Mouse (Mus musculus): ENCODE results near the gene Fbxl19. TPM values are rescaled to one million over a fixed set of nuclear protein-coding genes. Genes with fewer than 3 reads are reported as not detected.

The Fbxl19 gene
- polyA plus RNA-seq, 1 experiment from 2014 or later: 6.9 TPM

DNA sequence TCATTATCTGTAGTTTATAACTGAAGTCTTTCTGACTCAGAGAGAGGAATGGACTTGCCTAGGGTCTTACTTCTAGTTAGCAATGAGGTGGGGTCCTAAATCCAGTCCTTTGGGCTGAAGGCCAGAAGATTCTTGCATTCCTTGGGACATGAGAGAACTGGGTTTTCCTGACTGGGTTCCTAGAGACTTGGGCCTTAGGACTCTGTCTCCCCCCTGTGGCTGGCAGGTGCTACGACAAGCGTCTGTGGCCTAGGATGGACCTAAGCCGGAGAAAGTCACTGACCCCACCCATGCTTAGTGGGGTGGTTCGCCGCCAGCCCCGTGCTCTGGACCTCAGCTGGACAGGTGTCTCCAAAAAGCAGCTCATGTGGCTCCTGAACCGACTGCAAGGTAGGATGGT, 16.7 kb downstream of the Fbxl19 start:
- no peak overlapping the region for H3K4me3 ChIP-seq (replicated peaks; ENCODE audit: low read length)
- H3K4me1 ChIP-seq (replicated peaks; ENCODE audit: control insufficient read depth, insufficient read depth, low read length): no peaks in the 10 kb centered on the region
- DNase-seq (ENCODE audit: low spot score) (peak; percentile 71), ATAC-seq (ENCODE audit: low FRiP score) (no peak)
- H3K4me2 ChIP-seq (replicated peaks): no peak overlapping the region
- peaks cover 93% of the 10 kb centered on the region for H3K36me3 ChIP-seq (replicated peaks; ENCODE audit: control insufficient read depth, insufficient read depth)
- no peaks in the 10 kb centered on the region for H3K27me3 ChIP-seq (ENCODE audit: control insufficient read depth, insufficient read depth, low read length)
- H3K27ac ChIP-seq: no peak overlapping the region
- no peak overlapping the region for H3K9ac ChIP-seq
- H3K9me3 ChIP-seq (ENCODE audit: control insufficient read depth, low read length): no peaks in the 10 kb centered on the region
- WGBS: 47% methylated on average over 7 of the region's 7 CpGs

DNA sequence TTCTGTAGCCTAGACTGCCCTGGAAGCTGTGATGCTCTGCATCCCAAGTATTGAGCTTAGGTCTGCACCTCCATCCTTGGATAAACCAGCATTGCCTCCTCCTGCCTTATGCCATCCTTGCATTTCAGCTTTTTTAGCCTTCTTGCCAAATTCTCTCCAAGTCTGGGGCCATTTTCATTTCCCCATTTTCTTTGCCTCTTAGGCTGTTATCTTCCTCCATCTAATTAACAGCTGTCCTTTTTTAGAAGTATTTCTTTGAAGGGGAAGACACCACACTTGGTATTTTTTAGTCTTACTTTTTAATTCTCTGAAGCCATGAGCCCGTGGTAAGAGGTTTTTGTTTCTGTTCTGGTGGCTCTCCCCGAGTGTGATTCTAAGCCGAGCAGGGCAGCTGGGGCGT, 19.3 kb downstream of the Fbxl19 start:
- DNase-seq (ENCODE audit: low spot score) (no peak), ATAC-seq (ENCODE audit: low FRiP score) (no peak)
- H3K36me3 ChIP-seq (replicated peaks; ENCODE audit: control insufficient read depth, insufficient read depth): peaks cover 91% of the 10 kb centered on the region
- 95% methylated on average over 4 of the region's 4 CpGs for WGBS
- H3K4me3 ChIP-seq (replicated peaks; ENCODE audit: low read length): no peak overlapping the region
- H3K4me2 ChIP-seq (replicated peaks): no peak overlapping the region
- H3K9ac ChIP-seq: no peak overlapping the region
- H3K4me1 ChIP-seq (replicated peaks; ENCODE audit: control insufficient read depth, insufficient read depth, low read length): no peaks in the 10 kb centered on the region
- no peaks in the 10 kb centered on the region for H3K9me3 ChIP-seq (ENCODE audit: control insufficient read depth, low read length)
- H3K27ac ChIP-seq: no peak overlapping the region
- H3K27me3 ChIP-seq (ENCODE audit: control insufficient read depth, insufficient read depth, low read length): no peaks in the 10 kb centered on the region

DNA sequence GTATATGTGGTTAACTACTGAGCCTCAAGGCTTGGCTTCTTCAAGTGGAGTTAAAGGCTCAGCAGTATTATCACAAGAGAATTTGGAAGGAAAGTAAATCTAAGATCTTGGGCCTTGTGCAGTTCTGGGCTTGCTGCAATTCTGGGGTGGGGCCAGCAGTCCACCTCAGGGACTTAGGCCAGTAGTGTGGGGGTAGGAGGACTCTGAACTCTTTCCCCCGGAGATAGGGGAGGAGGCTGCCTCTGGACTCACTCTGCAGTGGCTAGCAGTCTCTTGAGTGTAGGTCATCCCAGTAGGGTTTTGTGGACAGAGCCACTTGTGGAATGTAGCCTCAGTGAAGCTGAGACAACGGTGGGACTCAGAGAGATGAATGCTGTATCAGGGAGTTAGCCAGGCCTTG, 21.4 kb downstream of the Fbxl19 start:
- Histone ChIP-seq H3K4me1 (replicated peaks; ENCODE audit: control insufficient read depth, insufficient read depth, low read length) (peaks cover 18% of the 10 kb centered on the region; the same call in 1 of the 2 replicates), H3K4me2 (replicated peaks) (no peak overlapping the region), H3K27ac (no peak overlapping the region), H3K9me3 (ENCODE audit: control insufficient read depth, low read length) (no peaks in the 10 kb centered on the region), H3K9ac (no peak overlapping the region), H3K4me3 (replicated peaks; ENCODE audit: low read length) (no peak overlapping the region), H3K36me3 (replicated peaks; ENCODE audit: control insufficient read depth, insufficient read depth) (peaks cover 73% of the 10 kb centered on the region), H3K27me3 (ENCODE audit: control insufficient read depth, insufficient read depth, low read length) (no peaks in the 10 kb centered on the region)
- no peak for DNase-seq (ENCODE audit: low spot score)
- 90% methylated on average over 2 of the region's 2 CpGs for whole genome bisulfite sequencing
- ATAC-seq (ENCODE audit: low FRiP score): no peak

DNA sequence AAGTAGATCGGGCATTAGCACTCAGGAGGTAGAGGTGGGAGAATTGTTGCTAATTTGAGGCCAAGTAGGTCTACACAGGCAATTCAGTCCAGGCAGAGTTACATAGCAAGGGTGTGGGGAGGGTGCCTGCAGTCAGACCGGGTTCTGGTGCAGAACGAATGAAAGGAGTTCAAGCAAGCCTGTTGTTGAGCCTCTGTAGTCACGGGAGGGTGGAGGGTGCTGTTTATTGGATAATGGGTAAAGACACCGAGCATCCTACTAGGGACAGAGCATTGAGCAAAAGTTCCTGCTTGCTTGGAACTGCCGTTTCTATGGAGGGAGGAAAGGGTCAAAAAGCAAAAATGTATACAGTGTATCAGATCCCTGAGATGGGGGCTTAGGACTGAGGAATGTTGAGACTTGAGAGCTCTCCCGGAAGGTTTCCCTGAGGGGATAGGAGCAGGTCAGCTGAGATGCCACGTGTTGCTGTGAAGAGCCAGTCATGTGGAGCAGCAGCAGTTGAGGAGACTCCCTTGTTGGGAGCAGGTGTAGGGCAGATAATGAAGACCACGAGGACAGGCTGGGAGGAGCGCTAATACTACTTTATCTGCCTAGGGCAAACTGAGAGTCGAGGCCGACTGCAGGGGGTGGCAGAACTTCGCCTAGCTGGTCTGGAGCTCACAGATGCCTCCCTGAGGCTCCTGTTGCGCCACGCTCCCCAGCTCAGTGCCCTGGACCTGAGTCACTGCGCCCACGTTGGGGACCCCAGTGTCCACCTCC, 22.7 kb downstream of the Fbxl19 start:
- no peak overlapping the region for H3K4me3 ChIP-seq (replicated peaks; ENCODE audit: low read length)
- H3K4me2 ChIP-seq (replicated peaks): no peak overlapping the region
- WGBS: 84% methylated on average over 17 of the region's 17 CpGs
- H3K36me3 ChIP-seq (replicated peaks; ENCODE audit: control insufficient read depth, insufficient read depth): peaks cover 60% of the 10 kb centered on the region
- no peak overlapping the region for H3K27ac ChIP-seq
- DNase-seq (ENCODE audit: low spot score): no peak
- H3K4me1 ChIP-seq (replicated peaks; ENCODE audit: control insufficient read depth, insufficient read depth, low read length): peaks cover 18% of the 10 kb centered on the region; the same call in 1 of the 2 replicates
- ATAC-seq (ENCODE audit: low FRiP score): no peak
- H3K27me3 ChIP-seq (ENCODE audit: control insufficient read depth, insufficient read depth, low read length): no peaks in the 10 kb centered on the region
- no peaks in the 10 kb centered on the region for H3K9me3 ChIP-seq (ENCODE audit: control insufficient read depth, low read length)
- no peak overlapping the region for H3K9ac ChIP-seq

DNA sequence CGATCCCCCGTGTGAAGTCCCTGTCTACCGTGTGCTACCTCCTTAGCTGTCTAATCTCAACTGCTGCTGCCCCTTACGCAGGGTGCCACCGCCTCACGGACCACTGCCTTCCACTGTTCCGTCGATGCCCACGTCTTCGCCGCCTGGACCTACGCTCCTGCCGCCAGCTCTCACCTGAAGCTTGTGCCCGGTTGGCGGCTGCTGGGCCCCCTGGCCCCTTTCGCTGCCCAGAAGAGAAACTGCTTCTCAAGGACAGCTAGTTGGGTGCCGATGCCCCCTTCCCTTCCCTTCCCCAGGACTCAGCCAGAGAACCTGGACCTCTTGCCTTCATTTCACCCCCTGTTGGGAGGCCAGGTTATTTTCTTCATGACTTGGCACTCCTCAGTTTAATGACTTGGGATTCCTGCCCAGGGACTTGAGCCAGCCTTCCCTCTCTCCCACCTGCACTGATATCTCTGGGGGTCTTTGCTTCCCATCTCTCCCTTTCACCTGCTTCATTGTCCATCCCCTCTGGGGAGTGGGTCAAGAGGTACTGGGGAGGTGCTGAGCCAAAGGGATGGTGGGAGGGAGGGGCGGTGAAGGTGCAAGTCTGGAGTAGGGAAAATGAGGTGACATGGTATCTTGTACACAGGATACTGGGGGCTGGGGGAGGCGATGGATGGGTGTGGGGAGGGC, 23.5 kb downstream of the Fbxl19 start:
- ATAC-seq (ENCODE audit: low FRiP score) (no peak), DNase-seq (ENCODE audit: low spot score) (no peak)
- Histone ChIP-seq H3K4me2 (replicated peaks) (no peak overlapping the region), H3K36me3 (replicated peaks; ENCODE audit: control insufficient read depth, insufficient read depth) (peaks cover 53% of the 10 kb centered on the region), H3K9ac (no peak overlapping the region), H3K4me1 (replicated peaks; ENCODE audit: control insufficient read depth, insufficient read depth, low read length) (peaks cover 18% of the 10 kb centered on the region; the same call in 1 of the 2 replicates), H3K27ac (no peak overlapping the region), H3K4me3 (replicated peaks; ENCODE audit: low read length) (no peak overlapping the region), H3K9me3 (ENCODE audit: control insufficient read depth, low read length) (no peaks in the 10 kb centered on the region), H3K27me3 (ENCODE audit: control insufficient read depth, insufficient read depth, low read length) (no peaks in the 10 kb centered on the region)
- WGBS: 94% methylated on average over 19 of the region's 19 CpGs

DNA sequence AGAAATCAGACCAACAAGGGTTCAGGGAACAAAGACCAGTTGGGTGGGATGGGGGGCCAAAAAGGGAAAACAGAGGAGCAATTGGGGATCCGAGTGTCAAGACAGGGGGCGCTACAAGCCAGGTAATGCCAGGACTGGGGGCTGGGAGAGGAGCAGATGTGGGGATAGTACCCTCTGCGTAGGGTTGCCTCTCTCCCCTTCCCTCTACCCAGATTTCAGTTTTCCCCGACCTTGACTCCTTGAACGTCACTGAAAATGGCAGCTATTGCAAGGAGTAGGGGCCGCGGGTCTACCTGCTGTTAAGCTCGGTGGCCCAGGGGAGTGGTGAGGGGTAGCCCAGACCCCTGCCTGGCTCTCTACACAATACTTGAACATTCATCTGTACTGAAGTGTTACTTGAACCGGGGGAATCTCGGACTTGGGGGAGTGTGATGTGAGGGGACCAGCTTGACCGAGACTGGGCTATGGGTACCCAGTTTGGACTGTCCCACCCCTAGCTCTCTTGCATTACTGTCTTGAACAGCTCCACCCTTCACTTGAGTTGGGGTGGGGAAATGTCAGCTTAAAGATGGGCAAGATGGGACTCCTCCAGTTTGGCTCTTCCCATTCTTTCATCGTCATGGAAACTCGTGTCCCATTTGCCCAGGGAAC, 24.1 kb downstream of the Fbxl19 start:
- Histone ChIP-seq H3K27me3 (ENCODE audit: control insufficient read depth, insufficient read depth, low read length) (no peaks in the 10 kb centered on the region), H3K4me3 (replicated peaks; ENCODE audit: low read length) (no peak overlapping the region), H3K9ac (no peak overlapping the region), H3K36me3 (replicated peaks; ENCODE audit: control insufficient read depth, insufficient read depth) (peaks cover 48% of the 10 kb centered on the region), H3K27ac (no peak overlapping the region), H3K9me3 (ENCODE audit: control insufficient read depth, low read length) (no peaks in the 10 kb centered on the region), H3K4me2 (replicated peaks) (no peak overlapping the region), H3K4me1 (replicated peaks; ENCODE audit: control insufficient read depth, insufficient read depth, low read length) (peaks cover 18% of the 10 kb centered on the region; the same call in 1 of the 2 replicates)
- ATAC-seq (ENCODE audit: low FRiP score) (no peak), DNase-seq (ENCODE audit: low spot score) (no peak)
- WGBS: 57% methylated on average over 13 of the region's 13 CpGs

DNA sequence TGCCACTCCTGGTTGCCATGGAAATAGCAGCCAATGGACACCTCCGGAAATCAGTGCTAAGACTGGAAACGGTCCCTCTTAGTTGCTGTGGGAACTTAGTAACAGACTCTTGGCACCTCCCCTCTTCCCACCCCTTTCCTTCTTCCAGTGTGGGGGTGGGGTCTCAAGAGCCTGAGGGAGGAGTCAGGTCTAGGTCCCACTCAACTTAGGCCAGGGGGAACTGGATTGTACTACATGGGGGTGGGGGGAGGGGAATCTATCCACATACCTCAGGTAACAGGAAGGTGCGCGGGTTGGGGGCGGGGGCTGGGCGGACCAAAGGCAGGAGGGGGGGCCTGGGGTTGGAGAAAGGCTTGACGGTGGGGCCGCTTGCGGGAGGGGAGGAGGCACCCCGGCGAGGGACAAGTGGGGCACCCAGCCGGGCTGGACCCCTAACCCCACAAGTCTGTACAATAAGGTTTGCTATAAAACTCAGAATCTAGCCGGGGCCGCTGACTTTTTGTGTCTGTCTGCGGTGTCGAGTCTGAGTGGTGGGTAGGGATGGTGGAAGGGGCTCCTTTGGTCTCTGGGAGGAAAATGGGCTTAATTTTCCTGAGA, 24.8 kb downstream of the Fbxl19 start:
- H3K4me2 ChIP-seq (replicated peaks): peak overlapping the region; percentile 68
- no peaks in the 10 kb centered on the region for H3K27me3 ChIP-seq (ENCODE audit: control insufficient read depth, insufficient read depth, low read length)
- peaks cover 42% of the 10 kb centered on the region for H3K36me3 ChIP-seq (replicated peaks; ENCODE audit: control insufficient read depth, insufficient read depth)
- peak overlapping the region; percentile 68 for H3K27ac ChIP-seq
- DNase-seq (ENCODE audit: low spot score) (peak; percentile 88), ATAC-seq (ENCODE audit: low FRiP score) (peak; percentile 81)
- peaks cover 18% of the 10 kb centered on the region; the same call in 1 of the 2 replicates for H3K4me1 ChIP-seq (replicated peaks; ENCODE audit: control insufficient read depth, insufficient read depth, low read length)
- under 1% methylated on average over 16 of the region's 16 CpGs for WGBS
- H3K4me3 ChIP-seq (replicated peaks; ENCODE audit: low read length): peak overlapping the region; percentile 42
- no peaks in the 10 kb centered on the region for H3K9me3 ChIP-seq (ENCODE audit: control insufficient read depth, low read length)
- peak overlapping the region; percentile 65 for H3K9ac ChIP-seq

DNA sequence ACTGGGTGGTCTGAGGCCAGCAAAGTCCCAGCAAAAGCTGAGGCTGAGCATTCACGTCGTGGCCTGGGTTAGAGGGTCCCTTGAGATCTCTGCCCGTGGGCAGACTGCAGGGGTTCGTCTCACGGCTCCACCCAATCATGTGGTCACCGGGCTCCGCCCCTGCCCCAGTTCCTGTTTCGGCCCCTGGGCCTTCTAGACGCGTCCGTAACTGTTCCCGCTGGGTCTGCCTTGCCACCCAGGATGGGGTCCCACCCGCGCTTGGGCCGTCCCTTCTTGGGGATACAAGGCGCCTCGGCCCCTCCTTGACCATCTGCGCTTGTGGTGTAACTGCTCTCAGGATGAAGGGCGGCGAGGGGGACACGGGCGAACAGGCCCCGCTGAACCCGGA, 25.3 kb downstream of the Fbxl19 start, which contains the start of gene Orai3:
TSS of gene Orai3 (plus strand) at position 165 of the 388 bp plus-strand sequence.
- H3K4me2 ChIP-seq (replicated peaks): peak within 1 kb of the TSS; percentile 68
- no peaks in the 10 kb centered on the region for H3K9me3 ChIP-seq (ENCODE audit: control insufficient read depth, low read length)
- peaks cover 36% of the 10 kb centered on the region for H3K36me3 ChIP-seq (replicated peaks; ENCODE audit: control insufficient read depth, insufficient read depth)
- peak within 1 kb of the TSS; percentile 68 for H3K27ac ChIP-seq
- 0% methylated on average over 24 of the region's 24 CpGs for WGBS
- H3K9ac ChIP-seq: peak within 1 kb of the TSS; percentile 65
- ATAC-seq (ENCODE audit: low FRiP score) (peak; percentile 69), DNase-seq (ENCODE audit: low spot score) (peak; percentile 53)
- peak within 1 kb of the TSS; percentile 42 for H3K4me3 ChIP-seq (replicated peaks; ENCODE audit: low read length)
- no peaks in the 10 kb centered on the region for H3K27me3 ChIP-seq (ENCODE audit: control insufficient read depth, insufficient read depth, low read length)
- peaks cover 18% of the 10 kb centered on the region; the same call in 1 of the 2 replicates for H3K4me1 ChIP-seq (replicated peaks; ENCODE audit: control insufficient read depth, insufficient read depth, low read length)

Data from hindbrain, embryonic 14.5 days (tissue).